Mouse (Mus musculus) kidney, embryonic 16.5 days (tissue): ENCODE data around the gene Rpgrip1. TPM values are rescaled to one million over a fixed set of nuclear protein-coding genes. Genes with fewer than 3 reads are reported as not detected.
A peak's percentile ranks its signal among the peaks of the same experiment; 100 is the strongest.
"Not testable (repeated sequence)": the region's sequence is repeated elsewhere in the genome, so short reads cannot be mapped to it uniquely, and the experiment has no call there.

ENCODE experiments used
- ATAC-seq: fragments of 200-750 bp; cut with Nextera tagmentation; 2 replicates; pipeline ENCODE4 v1.8.0; 2017; ENCODE audit warnings: moderate TSS enrichment; ENCODE audit not compliant: low FRiP score, low TSS enrichment
- H3K27ac ChIP-seq: fragments of 300-500 bp; sonication (generic); 2 replicates; pipeline ENCODE4 v1.5.1; 2014; ENCODE audit warnings: low read length
- H3K27me3 ChIP-seq: fragments of 300-500 bp; sonication (generic); 2 replicates; pipeline ENCODE4 v1.6.1; 2014; ENCODE audit warnings: low read length, control low read depth, mixed read lengths; ENCODE audit not compliant: insufficient read depth
- H3K36me3 ChIP-seq: fragments of 300-500 bp; sonication (generic); 2 replicates; pipeline ENCODE4 v1.6.1; 2014; ENCODE audit warnings: low read length, control low read depth, mixed read lengths; ENCODE audit not compliant: insufficient read depth
- H3K4me1 ChIP-seq: fragments of 300-500 bp; sonication (generic); 2 replicates; pipeline ENCODE4 v1.6.1; 2014; ENCODE audit warnings: low read length, control low read depth, mixed read lengths; ENCODE audit not compliant: insufficient read depth
- H3K4me2 ChIP-seq: fragments of 300-500 bp; sonication (generic); replicated peaks from 2 replicates; pipeline ENCODE4 v1.6.1; 2014; ENCODE audit warnings: low read depth, low read length
- H3K4me3 ChIP-seq: fragments of 300-500 bp; sonication (generic); 2 replicates; pipeline ENCODE4 v1.5.1; 2014; ENCODE audit warnings: mild to moderate bottlenecking, low read length
- H3K9ac ChIP-seq: fragments of 300-500 bp; sonication (generic); replicated peaks from 2 replicates; pipeline ENCODE4 v1.6.1; 2014; ENCODE audit warnings: low read length
- H3K9me3 ChIP-seq: fragments of 300-500 bp; sonication (generic); 2 replicates; pipeline ENCODE4 v1.6.1; 2016; ENCODE audit warnings: low read length, control low read depth
- WGBS: fragments of 180-500 bp; shearing (Covaris S2); extraction: QIAGEN DNeasy Blood & Tissue Kit; methylation state at CpG from one replicate; pipeline ENCODE4 v1.1.7; 2014; 5-methylcytosine and 5-hydroxymethylcytosine counted together
- polyA plus RNA-seq: library from polyadenylated mRNA; unstranded; fragments of >200 nt; fragmentation: Nextera tagmentation; extraction: Ambion mirVana; gene quantifications from 2 replicates; pipeline ENCODE4 v1.2.1, GENCODE M21; 2015

The Rpgrip1 gene
- 67.4 and 74.1 TPM in 2 replicates for polyA plus RNA-seq

- Histone ChIP-seq H3K9ac (no peak within 1 kb of the TSS), H3K4me1 (peaks cover 6% of the 10 kb centered on the region), H3K4me2 (no peak within 1 kb of the TSS), H3K4me3 (no peak within 1 kb of the TSS), H3K27me3 (no peaks in the 10 kb centered on the region), H3K36me3 (no peaks in the 10 kb centered on the region), H3K9me3 (no peaks in the 10 kb centered on the region), H3K27ac (no peak within 1 kb of the TSS)
- WGBS, result 94% methylated on average over 4 of the region's 4 CpGs
- ATAC-seq, result no peak
Measured at GRCm38 (mm10) chr14:52110346-52110745, at the start of gene Rpgrip1. Rpgrip1 (plus strand) TSS chr14:52110704.

- Histone ChIP-seq H3K9ac (no peak overlapping the region), H3K4me3 (no peak overlapping the region), H3K36me3 (no peaks in the 10 kb centered on the region), H3K27ac (no peak overlapping the region), H3K4me2 (no peak overlapping the region), H3K4me1 (no peaks in the 10 kb centered on the region), H3K27me3 (no peaks in the 10 kb centered on the region), H3K9me3 (no peaks in the 10 kb centered on the region)
- no peak for ATAC-seq
- WGBS, result 88% methylated on average over 1 of the region's 1 CpGs
Measured at GRCm38 (mm10) chr14:52060800-52061199, 49.7 kb upstream of the Rpgrip1 start.

GRCm38 (mm10) chr14:52061798-52062197 lies 48.7 kb upstream of the Rpgrip1 start:
- 81% methylated on average over 8 of the region's 8 CpGs for WGBS
- no peak for ATAC-seq
- H3K27me3 ChIP-seq, result no peaks in the 10 kb centered on the region
- H3K9ac ChIP-seq, result no peak overlapping the region
- H3K27ac ChIP-seq, result no peak overlapping the region
- H3K36me3 ChIP-seq, result no peaks in the 10 kb centered on the region
- no peaks in the 10 kb centered on the region for H3K9me3 ChIP-seq
- H3K4me1 ChIP-seq, result no peaks in the 10 kb centered on the region
- no peak overlapping the region for H3K4me2 ChIP-seq
- no peak overlapping the region for H3K4me3 ChIP-seq

- no peak for ATAC-seq
- 54% methylated on average over 4 of the region's 4 CpGs for WGBS
- no peak overlapping the region for H3K9ac ChIP-seq
Measured at GRCm38 (mm10) chr14:52066135-52066534, 44.4 kb upstream of the Rpgrip1 start.

GRCm38 (mm10) chr14:52071599-52072137 lies 38.8 kb upstream of the Rpgrip1 start:
- Histone ChIP-seq H3K4me1 (no peaks in the 10 kb centered on the region), H3K27me3 (no peaks in the 10 kb centered on the region), H3K9ac (no peak overlapping the region), H3K4me2 (no peak overlapping the region), H3K36me3 (peaks cover 37% of the 10 kb centered on the region), H3K9me3 (no peaks in the 10 kb centered on the region), H3K4me3 (no peak overlapping the region), H3K27ac (no peak overlapping the region)
- 91% methylated on average over 15 of the region's 15 CpGs for WGBS
- ATAC-seq, result 0 out of 2 replicates have a peak, but pooled peaks have one; percentile 59

More at GRCm38 (mm10) chr14:52066135-52066534, 44.4 kb upstream of the Rpgrip1 start:
- H3K27ac ChIP-seq, result no peak overlapping the region
- no peaks in the 10 kb centered on the region for H3K27me3 ChIP-seq
- no peaks in the 10 kb centered on the region for H3K4me1 ChIP-seq
- H3K4me3 ChIP-seq, result no peak overlapping the region
- no peaks in the 10 kb centered on the region for H3K9me3 ChIP-seq
- peaks cover 2% of the 10 kb centered on the region for H3K36me3 ChIP-seq
- no peak overlapping the region for H3K4me2 ChIP-seq

- Histone ChIP-seq H3K27ac (no peak overlapping the region), H3K9ac (no peak overlapping the region), H3K9me3 (no peaks in the 10 kb centered on the region), H3K27me3 (no peaks in the 10 kb centered on the region), H3K4me2 (no peak overlapping the region), H3K36me3 (peaks cover 42% of the 10 kb centered on the region), H3K4me1 (no peaks in the 10 kb centered on the region), H3K4me3 (no peak overlapping the region)
- ATAC-seq, result no peak
Measured at GRCm38 (mm10) chr14:52083083-52083482, 27.4 kb upstream of the Rpgrip1 start.

- H3K27ac ChIP-seq, result no peak overlapping the region
- ATAC-seq, result no peak
- H3K4me2 ChIP-seq, result no peak overlapping the region
- peaks cover 22% of the 10 kb centered on the region; the same call in 1 of the 2 replicates for H3K36me3 ChIP-seq
- no peaks in the 10 kb centered on the region for H3K27me3 ChIP-seq
- WGBS, result 90% methylated on average over 1 of the region's 1 CpGs
- H3K9me3 ChIP-seq, result no peaks in the 10 kb centered on the region
- no peak overlapping the region for H3K9ac ChIP-seq
- no peak overlapping the region for H3K4me3 ChIP-seq
- peaks cover 8% of the 10 kb centered on the region for H3K4me1 ChIP-seq
Measured at GRCm38 (mm10) chr14:52094533-52094932, 16.0 kb upstream of the Rpgrip1 start.

GRCm38 (mm10) chr14:52097191-52097590 lies 13.3 kb upstream of the Rpgrip1 start:
- 96% methylated on average over 3 of the region's 3 CpGs for WGBS

GRCm38 (mm10) chr14:52098387-52098786 lies 12.1 kb upstream of the Rpgrip1 start:
- not testable (repeated sequence) for H3K4me3 ChIP-seq, H3K9ac ChIP-seq, H3K9me3 ChIP-seq, ATAC-seq, H3K27me3 ChIP-seq, H3K27ac ChIP-seq, H3K4me2 ChIP-seq
- H3K36me3 ChIP-seq, result peaks cover 16% of the 10 kb centered on the region; the same call in 1 of the 2 replicates
- peaks cover 32% of the 10 kb centered on the region for H3K4me1 ChIP-seq
- 65% methylated on average over 3 of the region's 3 CpGs for WGBS

More at GRCm38 (mm10) chr14:52097191-52097590, 13.3 kb upstream of the Rpgrip1 start:
- H3K36me3 ChIP-seq, result peaks cover 24% of the 10 kb centered on the region; the same call in 1 of the 2 replicates
- not testable (repeated sequence) for H3K27me3 ChIP-seq, H3K27ac ChIP-seq, H3K9me3 ChIP-seq, H3K4me2 ChIP-seq, ATAC-seq, H3K4me3 ChIP-seq, H3K9ac ChIP-seq
- peaks cover 29% of the 10 kb centered on the region for H3K4me1 ChIP-seq

GRCm38 (mm10) chr14:52099563-52099962 lies 10.9 kb upstream of the Rpgrip1 start:
- Histone ChIP-seq H3K27ac (no peak overlapping the region), H3K4me2 (no peak overlapping the region), H3K4me3 (no peak overlapping the region), H3K36me3 (peaks cover 16% of the 10 kb centered on the region; the same call in 1 of the 2 replicates), H3K9me3 (no peaks in the 10 kb centered on the region), H3K4me1 (peaks cover 33% of the 10 kb centered on the region), H3K9ac (no peak overlapping the region), H3K27me3 (no peaks in the 10 kb centered on the region)
- ATAC-seq, result no peak
- WGBS, result 80% methylated on average over 2 of the region's 2 CpGs
